Mouse (Mus musculus): ENCODE results near the gene Klk13. TPM values are rescaled to one million over a fixed set of nuclear protein-coding genes. Genes with fewer than 3 reads are reported as not detected.
A peak's percentile ranks its signal among the peaks of the same experiment; 100 is the strongest.

Gene Klk13
- polyA plus RNA-seq, 1 experiment from 2014 or later = 3.0 TPM

GRCm38 (mm10) chr7:43685088-43685487, 27.3 kb upstream of the Klk13 start:
- H3K9ac ChIP-seq = no peak overlapping the region
- H3K27ac ChIP-seq = no peak overlapping the region
- no peaks in the 10 kb centered on the region for H3K36me3 ChIP-seq
- no peak overlapping the region for H3K4me2 ChIP-seq
- no peak for ATAC-seq (ENCODE audit: borderline replicate concordance, extremely low read depth, low FRiP score, low TSS enrichment)
- WGBS = 38% methylated on average over 7 of the region's 7 CpGs
- no peaks in the 10 kb centered on the region for H3K9me3 ChIP-seq
- no peaks in the 10 kb centered on the region for H3K27me3 ChIP-seq
- H3K4me1 ChIP-seq = peaks cover 7% of the 10 kb centered on the region; the same call in 1 of the 2 replicates
- H3K4me3 ChIP-seq = no peak overlapping the region

GRCm38 (mm10) chr7:43690118-43690517, 22.2 kb upstream of the Klk13 start, which contains the start of gene Klk14:
TSS of gene Klk14 (plus strand) at chr7:43690418.
- ATAC-seq (ENCODE audit: borderline replicate concordance, extremely low read depth, low FRiP score, low TSS enrichment) = no peak
- Histone ChIP-seq H3K4me2 (no peak within 1 kb of the TSS), H3K36me3 (no peaks in the 10 kb centered on the region), H3K9ac (no peak within 1 kb of the TSS), H3K9me3 (no peaks in the 10 kb centered on the region), H3K4me3 (no peak within 1 kb of the TSS), H3K27me3 (no peaks in the 10 kb centered on the region), H3K4me1 (0 out of 2 replicates have a peak, but pooled peaks cover under 1% of the 10 kb centered on the region), H3K27ac (no peak within 1 kb of the TSS)

- Histone ChIP-seq H3K27me3 (no peaks in the 10 kb centered on the region), H3K9ac (no peak overlapping the region), H3K4me2 (no peak overlapping the region), H3K4me3 (no peak overlapping the region), H3K4me1 (peaks cover 15% of the 10 kb centered on the region), H3K27ac (no peak overlapping the region), H3K9me3 (no peaks in the 10 kb centered on the region), H3K36me3 (no peaks in the 10 kb centered on the region)
- ATAC-seq (ENCODE audit: borderline replicate concordance, extremely low read depth, low FRiP score, low TSS enrichment) = no peak
- WGBS = 74% methylated on average over 3 of the region's 3 CpGs
These were observed 2.3 kb upstream of the Klk13 start for GRCm38 (mm10) chr7:43710031-43710430.

- WGBS = 7% methylated on average over 9 of the region's 9 CpGs
- Histone ChIP-seq H3K27ac (0 out of 2 replicates have a peak overlapping the region, but pooled peaks have one; percentile 69), H3K27me3 (no peaks in the 10 kb centered on the region), H3K4me1 (peaks cover 15% of the 10 kb centered on the region), H3K9ac (no peak overlapping the region), H3K9me3 (no peaks in the 10 kb centered on the region), H3K4me2 (peak overlapping the region; percentile 44), H3K36me3 (no peaks in the 10 kb centered on the region), H3K4me3 (no peak overlapping the region)
- 0 out of 2 replicates have a peak, but pooled peaks have one; percentile 6 for ATAC-seq (ENCODE audit: borderline replicate concordance, extremely low read depth, low FRiP score, low TSS enrichment)
These were observed 550 bp downstream of the Klk13 start for GRCm38 (mm10) chr7:43712917-43713316.

- no peaks in the 10 kb centered on the region for H3K27me3 ChIP-seq
- no peaks in the 10 kb centered on the region for H3K9me3 ChIP-seq
- H3K36me3 ChIP-seq = no peaks in the 10 kb centered on the region
- peak; percentile 42 for ATAC-seq (ENCODE audit: borderline replicate concordance, extremely low read depth, low FRiP score, low TSS enrichment)
- H3K4me1 ChIP-seq = peaks cover 15% of the 10 kb centered on the region
- peak overlapping the region; percentile 69 for H3K27ac ChIP-seq
- WGBS = 6% methylated on average over 19 of the region's 19 CpGs
- 0 out of 2 replicates have a peak overlapping the region, but pooled peaks have one; percentile 2 for H3K4me3 ChIP-seq
- peak overlapping the region; percentile 44 for H3K4me2 ChIP-seq
- H3K9ac ChIP-seq = no peak overlapping the region
These were observed 1.5 kb downstream of the Klk13 start for GRCm38 (mm10) chr7:43713741-43714351.

GRCm38 (mm10) chr7:43747788-43748187, 35.4 kb downstream of the Klk13 start:
- 42% methylated on average over 1 of the region's 1 CpGs for whole genome bisulfite sequencing
- 0 out of 2 replicates have a peak overlapping the region, but pooled peaks have one; percentile 9 for H3K27ac ChIP-seq

GRCm38 (mm10) chr7:43752806-43753205, 40.4 kb downstream of the Klk13 start:
- Histone ChIP-seq H3K27ac (no peak overlapping the region), H3K9ac (no peak overlapping the region), H3K27me3 (no peaks in the 10 kb centered on the region), H3K4me3 (no peak overlapping the region), H3K9me3 (no peaks in the 10 kb centered on the region), H3K36me3 (no peaks in the 10 kb centered on the region), H3K4me1 (no peaks in the 10 kb centered on the region), H3K4me2 (no peak overlapping the region)
- ATAC-seq (ENCODE audit: borderline replicate concordance, extremely low read depth, low FRiP score, low TSS enrichment) = no peak
- WGBS = 60% methylated on average over 2 of the region's 2 CpGs

More at GRCm38 (mm10) chr7:43747788-43748187, 35.4 kb downstream of the Klk13 start:
- no peak overlapping the region for H3K9ac ChIP-seq
- H3K4me2 ChIP-seq = no peak overlapping the region
- no peaks in the 10 kb centered on the region for H3K36me3 ChIP-seq
- H3K4me1 ChIP-seq = no peaks in the 10 kb centered on the region
- no peak overlapping the region for H3K4me3 ChIP-seq
- ATAC-seq (ENCODE audit: borderline replicate concordance, extremely low read depth, low FRiP score, low TSS enrichment) = no peak; the same call in 1 of the 2 replicates
- H3K9me3 ChIP-seq = no peaks in the 10 kb centered on the region
- no peaks in the 10 kb centered on the region for H3K27me3 ChIP-seq

GRCm38 (mm10) chr7:43766484-43766883, 54.1 kb downstream of the Klk13 start:
- H3K4me2 ChIP-seq = no peak overlapping the region
- H3K36me3 ChIP-seq = no peaks in the 10 kb centered on the region
- no peaks in the 10 kb centered on the region for H3K9me3 ChIP-seq
- 35% methylated on average over 8 of the region's 8 CpGs for WGBS
- H3K27ac ChIP-seq = no peak overlapping the region
- no peaks in the 10 kb centered on the region for H3K27me3 ChIP-seq
- ATAC-seq (ENCODE audit: borderline replicate concordance, extremely low read depth, low FRiP score, low TSS enrichment) = no peak
- no peak overlapping the region for H3K9ac ChIP-seq
- H3K4me1 ChIP-seq = no peaks in the 10 kb centered on the region
- H3K4me3 ChIP-seq = no peak overlapping the region

- no peaks in the 10 kb centered on the region for H3K9me3 ChIP-seq
- no peaks in the 10 kb centered on the region for H3K27me3 ChIP-seq
- WGBS = 76% methylated on average over 4 of the region's 4 CpGs
- no peak within 1 kb of the TSS for H3K4me3 ChIP-seq
- H3K4me1 ChIP-seq = no peaks in the 10 kb centered on the region
- H3K36me3 ChIP-seq = no peaks in the 10 kb centered on the region
- no peak for ATAC-seq (ENCODE audit: borderline replicate concordance, extremely low read depth, low FRiP score, low TSS enrichment)
- H3K4me2 ChIP-seq = no peak within 1 kb of the TSS
- no peak within 1 kb of the TSS for H3K9ac ChIP-seq
- H3K27ac ChIP-seq = no peak within 1 kb of the TSS
These were observed 56.2 kb downstream of the Klk13 start, which contains the start of gene Klk12 for GRCm38 (mm10) chr7:43768597-43768996. TSS of gene Klk12 (plus strand) at chr7:43768897.

- Histone ChIP-seq H3K27me3 (no peaks in the 10 kb centered on the region), H3K4me1 (no peaks in the 10 kb centered on the region), H3K9me3 (no peaks in the 10 kb centered on the region), H3K9ac (no peak overlapping the region), H3K4me3 (no peak overlapping the region), H3K36me3 (no peaks in the 10 kb centered on the region), H3K27ac (no peak overlapping the region), H3K4me2 (no peak overlapping the region)
- WGBS = 82% methylated on average over 8 of the region's 8 CpGs
- no peak for ATAC-seq (ENCODE audit: borderline replicate concordance, extremely low read depth, low FRiP score, low TSS enrichment)
These were observed 57.3 kb downstream of the Klk13 start for GRCm38 (mm10) chr7:43769636-43770035.

GRCm38 (mm10) chr7:43770701-43771100, 58.3 kb downstream of the Klk13 start:
- Histone ChIP-seq H3K4me2 (no peak overlapping the region), H3K36me3 (no peaks in the 10 kb centered on the region), H3K9ac (no peak overlapping the region), H3K9me3 (no peaks in the 10 kb centered on the region), H3K4me1 (no peaks in the 10 kb centered on the region), H3K4me3 (no peak overlapping the region), H3K27ac (no peak overlapping the region), H3K27me3 (no peaks in the 10 kb centered on the region)
- WGBS = 88% methylated on average over 10 of the region's 10 CpGs
- ATAC-seq (ENCODE audit: borderline replicate concordance, extremely low read depth, low FRiP score, low TSS enrichment) = no peak

- WGBS = 90% methylated on average over 6 of the region's 6 CpGs
- Histone ChIP-seq H3K4me3 (no peak overlapping the region), H3K9me3 (no peaks in the 10 kb centered on the region), H3K27me3 (no peaks in the 10 kb centered on the region), H3K9ac (no peak overlapping the region), H3K4me2 (no peak overlapping the region), H3K27ac (no peak overlapping the region), H3K36me3 (no peaks in the 10 kb centered on the region), H3K4me1 (no peaks in the 10 kb centered on the region)
- no peak for ATAC-seq (ENCODE audit: borderline replicate concordance, extremely low read depth, low FRiP score, low TSS enrichment)
These were observed 59.5 kb downstream of the Klk13 start for GRCm38 (mm10) chr7:43771916-43772315.
